Comparison of ENCODE assay signal across 20 mouse cellular contexts in the genomic region with DNA sequence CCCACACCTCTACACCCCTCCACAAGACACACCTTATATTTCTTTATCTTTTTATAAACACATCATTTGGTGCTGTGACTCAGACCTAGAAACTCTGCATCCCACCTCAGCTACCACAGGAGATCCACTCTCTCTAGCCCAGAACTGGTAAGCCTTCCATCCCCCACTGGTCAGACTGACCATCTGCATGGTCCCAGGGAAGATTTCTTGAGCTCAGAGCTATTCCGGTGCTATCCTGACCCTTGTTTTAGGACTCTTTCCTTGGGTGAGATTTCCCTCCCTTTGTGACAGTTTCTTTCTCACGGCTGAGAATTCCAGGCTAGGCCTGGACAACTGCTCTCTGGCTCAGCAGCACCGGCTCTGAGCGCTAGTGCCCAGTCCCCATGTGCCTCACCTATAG.
A peak's percentile ranks its signal among the peaks of the same experiment; 100 is the strongest.
DNase-seq lines count a peak whose midpoint lies in the region; ATAC-seq lines count a peak whose summit lies in the region.
"Had no signal": no experiment of that assay in that cellular context is flagged by ENCODE, and none has a peak within 500 bp of the region (broad histone marks: within the 10 kb centered on the region; RNA-seq: fewer than 3 reads in every experiment).

No protein-coding gene starts in this region.

- no peak overlapping the region for H3K4me3 ChIP-seq in heart, embryonic 11.5 days (ENCODE audit: low read depth, low read length)
- no peak overlapping the region for H3K4me3 ChIP-seq in midbrain, embryonic 14.5 days (replicated peaks; ENCODE audit: low read depth, low read length)
- no peak overlapping the region for H3K4me3 ChIP-seq in midbrain, embryonic 16.5 days (ENCODE audit: low read depth, low read length)
- H3K4me3 ChIP-seq: embryonic facial prominence, embryonic 13.5 days; embryonic facial prominence, embryonic 15.5 days; erythroblast, embryonic 14.5 days; forebrain, embryonic 10.5 days; forebrain, embryonic 12.5 days had no signal

- H3K4me1 ChIP-seq in heart, embryonic 11.5 days (ENCODE audit: control insufficient read depth, insufficient read depth, low read length): no peaks in the 10 kb centered on the region
- no peaks in the 10 kb centered on the region for H3K4me1 ChIP-seq in midbrain, embryonic 14.5 days (ENCODE audit: control insufficient read depth, insufficient read depth, low read length)
- H3K4me1 ChIP-seq in midbrain, embryonic 16.5 days (ENCODE audit: control insufficient read depth, insufficient read depth, low read length): no peaks in the 10 kb centered on the region
- H3K4me1 ChIP-seq: embryonic facial prominence, embryonic 13.5 days; embryonic facial prominence, embryonic 15.5 days; forebrain, embryonic 10.5 days; forebrain, embryonic 12.5 days had no signal

- no peak overlapping the region for H3K27ac ChIP-seq in heart, embryonic 11.5 days (ENCODE audit: low read depth, low read length)
- H3K27ac ChIP-seq in midbrain, embryonic 14.5 days (replicated peaks; ENCODE audit: low read depth, low read length): no peak overlapping the region
- H3K27ac ChIP-seq in midbrain, embryonic 16.5 days (ENCODE audit: low read length): no peak overlapping the region
- H3K27ac ChIP-seq: embryonic facial prominence, embryonic 13.5 days; embryonic facial prominence, embryonic 15.5 days; forebrain, embryonic 10.5 days; forebrain, embryonic 12.5 days had no signal

- no peak overlapping the region for H3K9ac ChIP-seq in heart, embryonic 11.5 days (ENCODE audit: low read depth, low read length)
- no peak overlapping the region for H3K9ac ChIP-seq in midbrain, embryonic 14.5 days (replicated peaks; ENCODE audit: low read length)
- H3K9ac ChIP-seq in midbrain, embryonic 16.5 days (ENCODE audit: low read depth, low read length): no peak overlapping the region
- H3K9ac ChIP-seq: embryonic facial prominence, embryonic 13.5 days; embryonic facial prominence, embryonic 15.5 days; forebrain, embryonic 12.5 days had no signal

- DNase-seq in heart, adult 11 months: peak; percentile 54
- no peak for DNase-seq in midbrain, embryonic 14.5 days
- DNase-seq: adrenal gland, adult 2 months; adrenal gland, postnatal 10 days; adrenal gland, postnatal 25 days; cerebellum, adult 11 months; cerebellum, adult 18-20 months; cerebellum, adult 8-10 months; cerebellum, adult 9-11 months; cerebellum, postnatal 14 days; cerebellum, postnatal 36 days; embryo, embryonic 11 days had no signal

- no peak for ATAC-seq in heart, embryonic 11.5 days (replicated peaks; ENCODE audit: insufficient number of reproducible peaks, low FRiP score, low TSS enrichment)
- 0 out of 2 replicates have a peak, but pooled peaks have one; percentile 51 for ATAC-seq in midbrain, embryonic 14.5 days (ENCODE audit: low FRiP score, low TSS enrichment)
- no peak for ATAC-seq in midbrain, embryonic 16.5 days
- ATAC-seq: forebrain, embryonic 16.5 days had no signal

- no peaks in the 10 kb centered on the region for H3K36me3 ChIP-seq in heart, embryonic 11.5 days (ENCODE audit: control insufficient read depth, insufficient read depth, low read length)
- H3K36me3 ChIP-seq in midbrain, embryonic 14.5 days (ENCODE audit: control insufficient read depth, insufficient read depth, low read length): no peaks in the 10 kb centered on the region
- no peaks in the 10 kb centered on the region for H3K36me3 ChIP-seq in midbrain, embryonic 16.5 days (ENCODE audit: control insufficient read depth, insufficient read depth, low read length)
- H3K36me3 ChIP-seq: embryonic facial prominence, embryonic 13.5 days; embryonic facial prominence, embryonic 15.5 days; forebrain, embryonic 10.5 days; forebrain, embryonic 12.5 days had no signal

- WGBS in heart, embryonic 11.5 days (ENCODE audit: insufficient replicate concordance): 65% methylated on average over 4 of the region's 4 CpGs
- WGBS in midbrain, embryonic 14.5 days: 80% methylated on average over 4 of the region's 4 CpGs
- 79% methylated on average over 4 of the region's 4 CpGs for WGBS in midbrain, embryonic 16.5 days

- H3K4me2 ChIP-seq in heart, embryonic 11.5 days: no peak overlapping the region
- H3K4me2 ChIP-seq in midbrain, embryonic 14.5 days (ENCODE audit: low read length): no peak overlapping the region
- H3K4me2 ChIP-seq in midbrain, embryonic 16.5 days (ENCODE audit: low read length): no peak overlapping the region
- H3K4me2 ChIP-seq: embryonic facial prominence, embryonic 13.5 days; embryonic facial prominence, embryonic 15.5 days; forebrain, embryonic 12.5 days had no signal

- no peaks in the 10 kb centered on the region for H3K9me3 ChIP-seq in heart, embryonic 11.5 days (replicated peaks; ENCODE audit: control insufficient read depth, low read length)
- H3K9me3 ChIP-seq in midbrain, embryonic 14.5 days (ENCODE audit: control insufficient read depth, low read length): no peaks in the 10 kb centered on the region
- no peaks in the 10 kb centered on the region for H3K9me3 ChIP-seq in midbrain, embryonic 16.5 days (replicated peaks; ENCODE audit: control insufficient read depth, low read length, poor library complexity, severe bottlenecking)
- H3K9me3 ChIP-seq: embryonic facial prominence, embryonic 13.5 days; embryonic facial prominence, embryonic 15.5 days; forebrain, embryonic 10.5 days; forebrain, embryonic 12.5 days had no signal

- no peaks in the 10 kb centered on the region for H3K27me3 ChIP-seq in heart, embryonic 11.5 days (ENCODE audit: control insufficient read depth, insufficient read depth, low read length)
- no peaks in the 10 kb centered on the region for H3K27me3 ChIP-seq in midbrain, embryonic 14.5 days (ENCODE audit: control insufficient read depth, insufficient read depth, low read length)
- H3K27me3 ChIP-seq in midbrain, embryonic 16.5 days (ENCODE audit: control insufficient read depth, insufficient read depth, low read depth, low read length): no peaks in the 10 kb centered on the region
- H3K27me3 ChIP-seq: embryonic facial prominence, embryonic 13.5 days; embryonic facial prominence, embryonic 15.5 days; forebrain, embryonic 12.5 days had no signal
